Mouse (Mus musculus) stomach, postnatal 0 days (tissue): ENCODE data around the gene Npr3. TPM values are rescaled to one million over a fixed set of nuclear protein-coding genes. Genes with fewer than 3 reads are reported as not detected.

Source experiments
- ATAC-seq: fragments of 200-750 bp; cut with Nextera tagmentation; 2 replicates; pipeline ENCODE4 v1.8.0; 2017; ENCODE audit not compliant: low FRiP score, low TSS enrichment
- DNase-seq: peaks from one replicate; pipeline ENCODE4 v3.0.0-alpha.2; 2016; ENCODE audit warnings: low spot score
- H3K27ac ChIP-seq: fragments of 300-500 bp; sonication (generic); replicated peaks from 2 replicates; pipeline ENCODE4 v1.5.1; 2014; ENCODE audit warnings: mild to moderate bottlenecking, control low read depth
- H3K27me3 ChIP-seq: fragments of 300-500 bp; sonication (generic); 2 replicates; pipeline ENCODE4 v1.6.1; 2014; ENCODE audit warnings: low read length; ENCODE audit not compliant: control insufficient read depth, insufficient read depth
- H3K36me3 ChIP-seq: fragments of 300-500 bp; sonication (generic); 2 replicates; pipeline ENCODE4 v1.6.1; 2014; ENCODE audit warnings: low read length, mixed read lengths; ENCODE audit not compliant: control insufficient read depth, insufficient read depth
- H3K4me1 ChIP-seq: fragments of 300-500 bp; sonication (generic); replicated peaks from 2 replicates; pipeline ENCODE4 v1.6.1; 2014; ENCODE audit warnings: antibody characterized with exemption; ENCODE audit not compliant: control insufficient read depth, insufficient read depth
- H3K4me2 ChIP-seq: fragments of 300-500 bp; sonication (generic); replicated peaks from 2 replicates; pipeline ENCODE4 v1.6.1; 2014; ENCODE audit warnings: low read depth, mild to moderate bottlenecking, control low read depth, moderate library complexity
- H3K4me3 ChIP-seq: fragments of 300-500 bp; sonication (generic); 2 replicates; pipeline ENCODE4 v1.5.1; 2014; ENCODE audit warnings: low read depth, low read length, control low read depth
- H3K9ac ChIP-seq: fragments of 300-500 bp; sonication (generic); 2 replicates; pipeline ENCODE4 v1.6.1; 2014; ENCODE audit warnings: mild to moderate bottlenecking, low read length, control low read depth, mixed read lengths
- H3K9me3 ChIP-seq: fragments of 300-500 bp; sonication (generic); 2 replicates; pipeline ENCODE4 v1.6.1; 2016; ENCODE audit warnings: low read length; ENCODE audit not compliant: control insufficient read depth
- CTCF ChIP-seq: IDR thresholded peaks from 2 replicates; pipeline ENCODE4 v1.5.1; 2016; ENCODE audit warnings: antibody characterized with exemption, low read depth, mild to moderate bottlenecking, moderate library complexity
- EP300 ChIP-seq: optimal IDR thresholded peaks from 2 replicates; pipeline ENCODE3; 2016; ENCODE audit warnings: antibody characterized with exemption
- WGBS: fragments of 180-500 bp; shearing (Covaris S2); extraction: QIAGEN DNeasy Blood & Tissue Kit; methylation state at CpG from one replicate; pipeline ENCODE4 v1.1.7; 2014; 5-methylcytosine and 5-hydroxymethylcytosine counted together
- polyA plus RNA-seq: library from polyadenylated mRNA; unstranded; fragments of >200 nt; fragmentation: Nextera tagmentation; extraction: Ambion mirVana; gene quantifications from 2 replicates; pipeline ENCODE4 v1.2.1, GENCODE M21; 2015

The Npr3 gene
- polyA plus RNA-seq, 1 experiment from 2014 or later, result 2.1 TPM

GRCm38 (mm10) chr15:11897162-11897561 lies 9.9 kb downstream of the Npr3 start:
- no peak for TF ChIP-seq CTCF
- no peak for TF ChIP-seq EP300
- Histone ChIP-seq H3K4me1 (no peaks in the 10 kb centered on the region), H3K27me3 (no peaks in the 10 kb centered on the region), H3K4me2 (no peak overlapping the region), H3K9ac (no peak overlapping the region), H3K9me3 (no peaks in the 10 kb centered on the region), H3K36me3 (no peaks in the 10 kb centered on the region), H3K27ac (no peak overlapping the region), H3K4me3 (no peak overlapping the region)
- 74% methylated on average over 5 of the region's 5 CpGs for WGBS
- no peak for ATAC-seq
- DNase-seq, result no peak

GRCm38 (mm10) chr15:11893969-11894368 lies 13.1 kb downstream of the Npr3 start:
- no peaks in the 10 kb centered on the region for H3K4me1 ChIP-seq
- no peaks in the 10 kb centered on the region for H3K36me3 ChIP-seq
- no peak for ATAC-seq
- H3K9me3 ChIP-seq, result no peaks in the 10 kb centered on the region
- no peak overlapping the region for H3K27ac ChIP-seq
- no peak overlapping the region for H3K4me2 ChIP-seq
- DNase-seq, result no peak
- no peaks in the 10 kb centered on the region for H3K27me3 ChIP-seq
- no peak overlapping the region for H3K9ac ChIP-seq
- no peak for TF ChIP-seq CTCF
- TF ChIP-seq EP300, result no peak
- 34% methylated on average over 9 of the region's 9 CpGs for WGBS
- no peak overlapping the region for H3K4me3 ChIP-seq

- H3K9ac ChIP-seq, result no peak overlapping the region
- H3K36me3 ChIP-seq, result no peaks in the 10 kb centered on the region; the same call in 1 of the 2 replicates
- ATAC-seq (no peak), DNase-seq (no peak)
- no peak overlapping the region for H3K4me3 ChIP-seq
- H3K4me2 ChIP-seq, result no peak overlapping the region
- H3K9me3 ChIP-seq, result no peaks in the 10 kb centered on the region
- no peaks in the 10 kb centered on the region for H3K4me1 ChIP-seq
- H3K27me3 ChIP-seq, result no peaks in the 10 kb centered on the region
- no peak overlapping the region for H3K27ac ChIP-seq
- TF ChIP-seq EP300 (no peak), CTCF (peak; percentile 55)
- WGBS, result 65% methylated on average over 3 of the region's 3 CpGs
Observed at GRCm38 (mm10) chr15:11891395-11891794, 15.7 kb downstream of the Npr3 start.

GRCm38 (mm10) chr15:11882508-11883205 lies 24.4 kb downstream of the Npr3 start:
- Histone ChIP-seq H3K9ac (no peak overlapping the region), H3K27me3 (no peaks in the 10 kb centered on the region), H3K4me1 (no peaks in the 10 kb centered on the region), H3K36me3 (no peaks in the 10 kb centered on the region; the same call in 1 of the 2 replicates), H3K4me3 (no peak overlapping the region), H3K27ac (no peak overlapping the region), H3K4me2 (no peak overlapping the region), H3K9me3 (no peaks in the 10 kb centered on the region)
- ATAC-seq, result no peak
- DNase-seq, result no peak
- TF ChIP-seq EP300 (no peak), CTCF (no peak)
- 70% methylated on average over 10 of the region's 10 CpGs for WGBS

GRCm38 (mm10) chr15:11881822-11882221 lies 25.3 kb downstream of the Npr3 start:
- DNase-seq (no peak), ATAC-seq (no peak)
- Histone ChIP-seq H3K9me3 (no peaks in the 10 kb centered on the region), H3K27ac (no peak overlapping the region), H3K4me1 (no peaks in the 10 kb centered on the region), H3K27me3 (no peaks in the 10 kb centered on the region), H3K36me3 (no peaks in the 10 kb centered on the region; the same call in 1 of the 2 replicates), H3K9ac (no peak overlapping the region), H3K4me2 (no peak overlapping the region), H3K4me3 (no peak overlapping the region)
- no peak for TF ChIP-seq CTCF
- no peak for TF ChIP-seq EP300
- 88% methylated on average over 6 of the region's 6 CpGs for WGBS

GRCm38 (mm10) chr15:11878334-11878733 lies 28.8 kb downstream of the Npr3 start:
- Histone ChIP-seq H3K4me1 (no peaks in the 10 kb centered on the region), H3K9ac (no peak overlapping the region), H3K27ac (no peak overlapping the region), H3K36me3 (no peaks in the 10 kb centered on the region), H3K4me2 (no peak overlapping the region), H3K9me3 (no peaks in the 10 kb centered on the region), H3K4me3 (no peak overlapping the region), H3K27me3 (no peaks in the 10 kb centered on the region)
- ATAC-seq, result no peak
- WGBS, result 100% methylated on average over 1 of the region's 1 CpGs
- DNase-seq, result no peak
- TF ChIP-seq EP300, result no peak
- TF ChIP-seq CTCF, result no peak
